Mouse (Mus musculus) C2C12 (cell line): ENCODE data around the gene Prdx1.

Experiments used
- CTCF ChIP-seq: IDR thresholded peaks from one replicate; pipeline ENCODE4 v1.5.1; 2011; ENCODE audit not compliant: control insufficient read depth, insufficient read depth, insufficient read length
- FOSL1 ChIP-seq: IDR thresholded peaks from one replicate; pipeline ENCODE4 v1.8.0; 2011; ENCODE audit warnings: mild to moderate bottlenecking, low read length; ENCODE audit not compliant: poor library complexity, insufficient read depth, severe bottlenecking
- MAX ChIP-seq: IDR thresholded peaks from one replicate; pipeline ENCODE4 v1.6.1; 2011; ENCODE audit warnings: mild to moderate bottlenecking, control low read depth
- MYOD1 ChIP-seq: IDR thresholded peaks from one replicate; pipeline ENCODE4 v1.6.1; 2011; ENCODE audit warnings: low read depth; ENCODE audit not compliant: control insufficient read depth, insufficient read length
- MYOG ChIP-seq: IDR thresholded peaks from one replicate; pipeline ENCODE4 v1.6.1; 2011; ENCODE audit not compliant: control insufficient read depth, insufficient read length; ENCODE audit errors: extremely low read depth
- USF1 ChIP-seq: IDR thresholded peaks from one replicate; pipeline ENCODE4 v1.6.1; 2011; ENCODE audit warnings: low read depth, mild to moderate bottlenecking, control low read depth, moderate library complexity

- no peak for TF ChIP-seq CTCF
- no peak for TF ChIP-seq MYOG
- no peak for TF ChIP-seq USF1
- TF ChIP-seq MAX, result no peak
- TF ChIP-seq MYOD1, result no peak
- no peak for TF ChIP-seq FOSL1
Observed at GRCm38 (mm10) chr4:116642071-116642470, 43.3 kb upstream of the Prdx1 start.
